Mouse (Mus musculus): ENCODE measurements around the gene Fkbp15. TPM values are rescaled to one million over a fixed set of nuclear protein-coding genes. Genes with fewer than 3 reads are reported as not detected.

The Fkbp15 gene
- polyA plus RNA-seq, 1 experiment from 2014 or later = 22.9 TPM

DNA sequence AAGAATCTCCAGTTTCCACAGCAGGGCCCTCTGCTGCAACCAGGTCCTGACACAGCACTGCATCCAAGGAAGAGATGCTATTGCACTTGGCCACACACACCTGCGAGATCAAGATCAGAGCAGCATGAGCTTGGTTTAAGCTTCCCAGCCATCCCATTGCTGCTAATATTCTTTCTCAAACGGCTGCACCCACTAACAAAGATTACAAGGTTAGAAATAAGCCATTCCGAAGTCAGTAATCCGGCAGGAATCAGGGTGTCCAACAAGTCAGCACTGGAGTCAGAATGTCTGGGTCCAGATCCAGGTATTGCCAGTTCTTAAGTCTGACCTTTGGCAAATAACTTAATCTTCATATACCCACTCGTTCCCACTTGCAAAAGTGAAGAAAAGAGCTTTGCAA, 21.8 kb downstream of the Fkbp15 start:
- Histone ChIP-seq H3K4me1 (ENCODE audit: control insufficient read depth, insufficient read depth, low read depth, low read length) (no peaks in the 10 kb centered on the region), H3K27ac (ENCODE audit: low read depth, low read length) (no peak overlapping the region), H3K4me3 (ENCODE audit: low read length) (no peak overlapping the region), H3K36me3 (ENCODE audit: control insufficient read depth, insufficient read depth, low read length) (peaks cover 22% of the 10 kb centered on the region), H3K9ac (ENCODE audit: low read depth, low read length) (no peak overlapping the region), H3K27me3 (replicated peaks; ENCODE audit: control insufficient read depth, insufficient read depth, low read length) (no peaks in the 10 kb centered on the region), H3K9me3 (ENCODE audit: control insufficient read depth, low read length) (no peaks in the 10 kb centered on the region), H3K4me2 (ENCODE audit: low read length) (no peak overlapping the region)
- ATAC-seq = no peak
- WGBS = 94% methylated on average over 5 of the region's 5 CpGs

DNA sequence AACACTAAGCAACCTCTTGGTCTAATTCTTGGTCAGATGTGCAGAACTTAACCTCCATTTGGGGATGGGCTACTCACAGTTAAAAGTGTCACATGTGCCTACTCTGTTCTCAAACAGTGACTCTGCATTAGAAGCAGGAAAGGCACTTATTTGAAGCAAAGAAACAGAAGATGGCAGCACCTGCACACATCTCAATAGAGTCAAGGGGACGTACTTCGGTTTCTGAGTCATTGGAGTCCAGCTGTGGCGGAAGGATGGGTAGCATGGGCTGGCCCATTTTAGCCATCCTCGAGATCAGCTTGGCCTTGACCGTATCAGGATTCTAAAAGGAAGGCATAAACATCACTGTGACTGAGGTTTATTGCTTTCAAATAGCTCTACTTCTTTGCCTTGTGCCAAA, 28.4 kb downstream of the Fkbp15 start:
- Histone ChIP-seq H3K36me3 (ENCODE audit: control insufficient read depth, insufficient read depth, low read length) (peaks cover 34% of the 10 kb centered on the region), H3K4me3 (ENCODE audit: low read length) (no peak overlapping the region), H3K4me2 (ENCODE audit: low read length) (no peak overlapping the region), H3K9ac (ENCODE audit: low read depth, low read length) (no peak overlapping the region), H3K4me1 (ENCODE audit: control insufficient read depth, insufficient read depth, low read depth, low read length) (no peaks in the 10 kb centered on the region), H3K27me3 (replicated peaks; ENCODE audit: control insufficient read depth, insufficient read depth, low read length) (no peaks in the 10 kb centered on the region), H3K9me3 (ENCODE audit: control insufficient read depth, low read length) (no peaks in the 10 kb centered on the region), H3K27ac (ENCODE audit: low read depth, low read length) (no peak overlapping the region)
- WGBS = 76% methylated on average over 5 of the region's 5 CpGs
- ATAC-seq = no peak

DNA sequence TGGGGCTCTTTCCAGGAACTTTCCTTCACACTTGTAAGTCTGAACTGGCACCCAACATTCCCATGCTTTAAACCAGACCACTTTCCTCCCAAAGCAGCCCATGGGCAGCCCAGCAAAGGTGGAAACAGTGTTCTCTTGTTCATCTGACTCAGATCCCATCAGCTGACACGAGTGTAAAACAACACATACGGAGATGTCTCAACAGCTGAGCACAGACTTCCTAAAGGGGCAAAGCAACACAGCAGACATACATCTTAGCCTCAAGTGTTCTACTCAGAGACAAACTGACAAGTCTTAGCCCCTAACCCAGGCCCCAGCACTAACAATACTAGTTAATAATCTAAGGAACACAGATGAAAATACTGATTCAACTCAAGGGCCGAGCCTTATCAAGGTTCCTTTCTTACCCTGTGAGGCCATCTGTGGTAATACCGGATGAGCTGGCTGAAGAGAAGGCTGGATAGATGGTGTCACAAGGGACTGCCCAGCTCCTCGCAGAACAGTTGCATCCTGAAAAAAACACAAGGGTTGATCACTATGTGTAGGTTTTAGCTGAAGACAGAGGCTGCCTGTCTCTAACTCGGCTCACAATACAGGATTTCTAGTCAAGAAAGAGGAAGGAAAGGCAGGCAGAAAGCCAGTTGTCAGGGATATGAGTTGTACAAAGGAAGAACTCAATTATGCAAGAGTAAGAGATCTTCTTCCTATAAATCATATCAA, 31.2 kb downstream of the Fkbp15 start:
- Histone ChIP-seq H3K27ac (ENCODE audit: low read depth, low read length) (no peak overlapping the region), H3K4me2 (ENCODE audit: low read length) (no peak overlapping the region), H3K4me3 (ENCODE audit: low read length) (no peak overlapping the region), H3K9ac (ENCODE audit: low read depth, low read length) (no peak overlapping the region), H3K27me3 (replicated peaks; ENCODE audit: control insufficient read depth, insufficient read depth, low read length) (no peaks in the 10 kb centered on the region), H3K4me1 (ENCODE audit: control insufficient read depth, insufficient read depth, low read depth, low read length) (no peaks in the 10 kb centered on the region), H3K36me3 (ENCODE audit: control insufficient read depth, insufficient read depth, low read length) (peaks cover 27% of the 10 kb centered on the region), H3K9me3 (ENCODE audit: control insufficient read depth, low read length) (no peaks in the 10 kb centered on the region)
- no peak for ATAC-seq
- 90% methylated on average over 6 of the region's 6 CpGs for WGBS

DNA sequence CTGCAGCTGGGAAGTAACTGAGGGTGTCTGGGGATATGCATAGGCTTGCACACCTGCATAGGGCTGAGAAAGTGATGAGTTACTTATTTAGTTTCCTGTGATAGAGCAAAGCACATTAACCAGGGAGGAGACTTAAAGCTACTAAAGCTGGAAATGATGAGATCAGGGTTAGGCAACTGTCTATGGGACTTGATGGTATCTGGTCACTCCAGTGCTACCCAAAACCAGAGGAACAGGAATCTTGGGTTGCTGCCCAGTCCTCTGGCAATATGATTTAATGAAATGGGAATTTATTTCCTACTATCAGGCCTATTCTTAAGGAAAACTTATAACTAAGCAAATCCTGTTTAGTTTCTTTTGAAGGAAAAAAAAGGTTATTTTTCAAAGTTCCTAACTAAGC, 34.2 kb downstream of the Fkbp15 start:
- no peak overlapping the region for H3K9ac ChIP-seq (ENCODE audit: low read depth, low read length)

DNA sequence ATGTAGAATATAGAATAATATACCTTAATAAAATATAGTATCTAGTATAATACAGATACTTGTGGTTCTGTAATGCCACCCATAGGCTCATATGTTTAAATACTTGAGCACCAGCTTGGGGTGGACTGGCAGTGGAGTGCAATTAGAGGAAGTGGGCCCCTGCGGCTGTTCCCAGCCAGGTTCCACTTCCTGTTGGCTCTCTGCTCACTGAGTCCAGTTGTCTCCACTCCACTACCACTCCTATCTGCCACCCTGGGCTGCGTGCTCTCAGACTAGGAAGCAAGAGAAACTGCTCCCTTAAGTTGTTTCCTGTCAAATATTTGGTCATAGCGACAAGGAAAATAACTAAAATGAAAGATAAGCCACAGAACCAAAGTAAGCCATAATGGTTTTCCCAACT, 37.7 kb downstream of the Fkbp15 start:
- ATAC-seq = no peak

More for the DNA sequence above, 34.2 kb downstream of the Fkbp15 start:
- Histone ChIP-seq H3K27ac (ENCODE audit: low read depth, low read length) (no peak overlapping the region), H3K27me3 (replicated peaks; ENCODE audit: control insufficient read depth, insufficient read depth, low read length) (no peaks in the 10 kb centered on the region), H3K4me1 (ENCODE audit: control insufficient read depth, insufficient read depth, low read depth, low read length) (no peaks in the 10 kb centered on the region), H3K4me2 (ENCODE audit: low read length) (no peak overlapping the region), H3K4me3 (ENCODE audit: low read length) (no peak overlapping the region), H3K36me3 (ENCODE audit: control insufficient read depth, insufficient read depth, low read length) (peaks cover 25% of the 10 kb centered on the region), H3K9me3 (ENCODE audit: control insufficient read depth, low read length) (no peaks in the 10 kb centered on the region)
- no peak for ATAC-seq

DNA sequence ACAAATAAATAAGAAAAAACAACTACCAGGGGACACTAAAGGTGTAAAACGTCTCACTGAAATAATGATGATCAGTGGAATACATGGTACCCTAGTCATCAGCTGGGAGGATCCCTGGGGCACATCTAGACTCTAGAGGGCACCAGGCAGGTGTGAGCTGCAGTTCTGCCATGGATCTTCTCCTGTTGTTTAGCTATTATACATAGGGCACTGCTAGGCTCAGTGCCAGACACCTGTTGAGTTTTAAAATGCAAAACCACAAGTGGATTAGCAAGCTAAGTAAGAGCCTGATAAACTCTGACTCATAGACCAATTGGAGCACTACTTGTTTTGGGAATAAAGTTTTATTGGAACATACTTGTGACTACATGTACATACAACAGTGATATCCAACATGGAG, 42.1 kb downstream of the Fkbp15 start:
- Histone ChIP-seq H3K9ac (ENCODE audit: low read depth, low read length) (no peak overlapping the region), H3K4me3 (ENCODE audit: low read length) (no peak overlapping the region), H3K4me1 (ENCODE audit: control insufficient read depth, insufficient read depth, low read depth, low read length) (no peaks in the 10 kb centered on the region), H3K36me3 (ENCODE audit: control insufficient read depth, insufficient read depth, low read length) (peaks cover 35% of the 10 kb centered on the region), H3K9me3 (ENCODE audit: control insufficient read depth, low read length) (no peaks in the 10 kb centered on the region), H3K27me3 (replicated peaks; ENCODE audit: control insufficient read depth, insufficient read depth, low read length) (no peaks in the 10 kb centered on the region), H3K4me2 (ENCODE audit: low read length) (no peak overlapping the region), H3K27ac (ENCODE audit: low read depth, low read length) (no peak overlapping the region)
- WGBS = 69% methylated on average over 1 of the region's 1 CpGs
- no peak for ATAC-seq

More for the DNA sequence above, 37.7 kb downstream of the Fkbp15 start:
- no peak overlapping the region for H3K4me3 ChIP-seq (ENCODE audit: low read length)
- H3K36me3 ChIP-seq (ENCODE audit: control insufficient read depth, insufficient read depth, low read length) = peaks cover 29% of the 10 kb centered on the region
- H3K9me3 ChIP-seq (ENCODE audit: control insufficient read depth, low read length) = no peaks in the 10 kb centered on the region
- H3K27ac ChIP-seq (ENCODE audit: low read depth, low read length) = no peak overlapping the region
- WGBS = 89% methylated on average over 3 of the region's 3 CpGs
- no peaks in the 10 kb centered on the region for H3K4me1 ChIP-seq (ENCODE audit: control insufficient read depth, insufficient read depth, low read depth, low read length)
- H3K27me3 ChIP-seq (replicated peaks; ENCODE audit: control insufficient read depth, insufficient read depth, low read length) = no peaks in the 10 kb centered on the region
- H3K4me2 ChIP-seq (ENCODE audit: low read length) = no peak overlapping the region
- H3K9ac ChIP-seq (ENCODE audit: low read depth, low read length) = no peak overlapping the region

DNA sequence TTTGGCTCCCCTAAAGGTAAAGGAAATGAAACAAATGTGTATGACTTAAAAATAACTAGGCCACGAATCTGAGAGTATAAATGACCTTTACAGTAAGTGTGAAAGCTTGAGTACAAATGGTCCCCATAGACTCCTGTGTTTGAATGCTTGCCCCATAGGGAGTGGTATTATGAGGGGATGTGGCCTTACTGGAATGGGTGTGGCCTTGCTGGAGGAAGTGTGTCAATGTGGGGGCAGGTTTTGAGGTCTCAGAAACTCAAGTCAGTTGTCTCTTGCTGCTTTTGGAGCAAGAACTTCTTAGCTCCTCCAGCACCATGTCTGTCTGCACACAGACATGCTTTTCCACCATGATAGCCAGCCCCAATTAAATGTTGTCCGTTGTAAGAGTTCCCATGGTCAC, 43.9 kb downstream of the Fkbp15 start:
- Histone ChIP-seq H3K9me3 (ENCODE audit: control insufficient read depth, low read length) (no peaks in the 10 kb centered on the region), H3K4me1 (ENCODE audit: control insufficient read depth, insufficient read depth, low read depth, low read length) (no peaks in the 10 kb centered on the region), H3K4me2 (ENCODE audit: low read length) (no peak overlapping the region), H3K27ac (ENCODE audit: low read depth, low read length) (no peak overlapping the region), H3K27me3 (replicated peaks; ENCODE audit: control insufficient read depth, insufficient read depth, low read length) (no peaks in the 10 kb centered on the region), H3K4me3 (ENCODE audit: low read length) (no peak overlapping the region), H3K9ac (ENCODE audit: low read depth, low read length) (no peak overlapping the region), H3K36me3 (ENCODE audit: control insufficient read depth, insufficient read depth, low read length) (peaks cover 30% of the 10 kb centered on the region)
- no peak for ATAC-seq
- 84% methylated on average over 2 of the region's 2 CpGs for WGBS

DNA sequence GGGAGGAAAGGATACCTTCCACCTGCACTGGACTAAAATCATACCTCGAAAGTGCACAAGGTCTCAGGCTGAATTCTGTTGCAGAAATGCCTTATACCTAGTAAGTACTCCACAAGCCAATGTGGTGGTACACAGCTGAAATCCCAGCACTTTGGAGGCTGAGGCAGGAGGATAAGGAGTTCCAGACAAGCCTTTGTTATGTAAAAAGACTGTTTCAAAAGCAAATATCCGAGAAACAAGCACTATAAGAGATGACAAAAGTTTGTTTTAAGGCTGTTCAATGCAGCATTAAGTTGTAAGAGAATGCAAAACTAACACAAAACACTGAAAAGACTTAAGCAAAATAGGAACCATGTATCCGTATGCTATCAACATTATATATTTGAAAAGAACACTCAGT, 45.8 kb downstream of the Fkbp15 start:
- Histone ChIP-seq H3K9ac (ENCODE audit: low read depth, low read length) (no peak overlapping the region), H3K4me2 (ENCODE audit: low read length) (no peak overlapping the region), H3K4me1 (ENCODE audit: control insufficient read depth, insufficient read depth, low read depth, low read length) (no peaks in the 10 kb centered on the region), H3K4me3 (ENCODE audit: low read length) (no peak overlapping the region), H3K36me3 (ENCODE audit: control insufficient read depth, insufficient read depth, low read length) (peaks cover 24% of the 10 kb centered on the region), H3K27me3 (replicated peaks; ENCODE audit: control insufficient read depth, insufficient read depth, low read length) (no peaks in the 10 kb centered on the region), H3K9me3 (ENCODE audit: control insufficient read depth, low read length) (no peaks in the 10 kb centered on the region; the same call in 1 of the 2 replicates), H3K27ac (ENCODE audit: low read depth, low read length) (no peak overlapping the region)
- ATAC-seq = no peak
- 81% methylated on average over 3 of the region's 3 CpGs for WGBS

DNA sequence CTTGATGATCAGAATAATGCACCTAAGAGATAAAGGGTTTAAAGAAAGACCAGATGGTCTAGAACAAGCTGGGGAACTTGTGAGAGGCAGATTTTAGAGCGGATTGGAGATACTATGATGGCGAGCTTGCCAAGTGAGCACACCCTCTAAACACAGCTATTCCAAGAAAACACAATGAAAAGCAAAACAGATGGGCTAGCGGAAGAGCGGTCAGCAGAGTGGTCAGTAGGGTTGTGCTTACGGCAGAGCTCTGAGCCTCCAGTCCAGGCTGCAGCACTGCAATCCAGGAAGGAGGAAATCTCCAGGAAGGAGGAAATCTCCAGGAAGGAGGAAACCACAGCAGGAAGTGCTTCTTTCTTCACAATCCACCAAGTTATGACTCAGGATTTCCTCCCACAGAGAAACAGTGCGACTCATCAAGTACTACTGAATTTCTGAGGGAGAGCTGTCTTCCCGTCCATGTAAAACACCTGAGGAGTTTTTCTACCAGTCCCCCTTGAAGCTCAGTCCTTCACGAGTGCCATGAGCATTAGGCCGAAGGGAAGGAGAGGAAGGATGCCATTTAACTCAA, 46.6 kb downstream of the Fkbp15 start:
- H3K4me2 ChIP-seq (ENCODE audit: low read length) = no peak overlapping the region

More for the DNA sequence above, 46.6 kb downstream of the Fkbp15 start:
- no peaks in the 10 kb centered on the region for H3K4me1 ChIP-seq (ENCODE audit: control insufficient read depth, insufficient read depth, low read depth, low read length)
- H3K27me3 ChIP-seq (replicated peaks; ENCODE audit: control insufficient read depth, insufficient read depth, low read length) = no peaks in the 10 kb centered on the region
- WGBS = 85% methylated on average over 9 of the region's 9 CpGs
- no peak for ATAC-seq
- H3K27ac ChIP-seq (ENCODE audit: low read depth, low read length) = no peak overlapping the region
- no peaks in the 10 kb centered on the region; the same call in 1 of the 2 replicates for H3K9me3 ChIP-seq (ENCODE audit: control insufficient read depth, low read length)
- no peak overlapping the region for H3K4me3 ChIP-seq (ENCODE audit: low read length)
- H3K36me3 ChIP-seq (ENCODE audit: control insufficient read depth, insufficient read depth, low read length) = peaks cover 20% of the 10 kb centered on the region
- H3K9ac ChIP-seq (ENCODE audit: low read depth, low read length) = no peak overlapping the region

All from hindbrain, embryonic 16.5 days (tissue).